Mouse (Mus musculus) retina, postnatal 1 day (tissue): ENCODE results near the gene Nfix.

Source experiments
- DNase-seq: peaks from one replicate; pipeline ENCODE4 v3.0.0-alpha.2; 2012

Nfix gene

DNA sequence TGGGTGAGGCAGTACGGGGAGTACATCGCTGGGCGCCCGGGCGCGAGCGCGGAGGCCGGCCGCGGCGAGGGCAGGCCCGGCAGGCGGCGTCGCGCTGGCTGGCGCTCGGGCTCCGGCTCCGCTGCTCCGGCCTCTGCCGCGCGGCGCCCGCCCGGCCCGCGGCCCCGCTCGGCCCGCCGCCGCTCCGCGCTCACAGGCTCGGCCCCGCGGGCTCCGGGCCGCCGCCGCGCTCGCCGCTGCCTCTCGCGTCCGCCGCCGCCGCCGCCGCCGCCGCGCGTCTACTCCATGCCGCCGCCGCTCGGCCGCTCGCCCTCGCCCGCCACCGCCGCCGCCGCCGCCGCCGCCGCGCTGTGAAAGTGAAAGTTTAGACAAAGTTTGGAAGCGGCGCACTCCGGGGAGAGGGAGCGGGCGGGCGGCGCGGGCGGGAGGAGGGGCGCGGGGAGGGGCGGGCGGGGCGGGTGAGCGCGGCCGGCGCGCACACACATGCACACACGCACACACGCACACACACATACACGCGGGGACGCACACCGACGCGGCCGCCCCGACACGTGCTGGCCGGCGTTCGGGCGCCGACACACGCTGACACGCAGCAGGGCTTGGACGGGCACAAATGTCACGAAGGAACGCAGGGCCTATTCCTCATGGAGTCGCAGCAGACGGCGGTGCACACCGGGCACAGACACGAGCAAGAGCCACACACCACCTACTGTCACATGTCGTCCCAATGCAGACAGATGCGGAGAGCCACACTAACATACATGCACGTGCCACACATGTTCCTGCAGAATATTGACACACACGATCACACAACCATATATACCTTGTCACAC lies at the start of gene Nfix:
TSS of gene Nfix (minus strand) at position 346 of the 833 bp plus-strand sequence.
- peak; percentile 81 for DNase-seq

GRCm38 (mm10) chr8:84847684-84848435 lies 47.7 kb upstream of the Nfix start:
- no peak for DNase-seq

- DNase-seq, result peak; percentile 100
These were observed 46.8 kb upstream of the Nfix start, which contains the start of gene Calr for GRCm38 (mm10) chr8:84846722-84847572. TSS of gene Calr (minus strand) at chr8:84846934.

DNA sequence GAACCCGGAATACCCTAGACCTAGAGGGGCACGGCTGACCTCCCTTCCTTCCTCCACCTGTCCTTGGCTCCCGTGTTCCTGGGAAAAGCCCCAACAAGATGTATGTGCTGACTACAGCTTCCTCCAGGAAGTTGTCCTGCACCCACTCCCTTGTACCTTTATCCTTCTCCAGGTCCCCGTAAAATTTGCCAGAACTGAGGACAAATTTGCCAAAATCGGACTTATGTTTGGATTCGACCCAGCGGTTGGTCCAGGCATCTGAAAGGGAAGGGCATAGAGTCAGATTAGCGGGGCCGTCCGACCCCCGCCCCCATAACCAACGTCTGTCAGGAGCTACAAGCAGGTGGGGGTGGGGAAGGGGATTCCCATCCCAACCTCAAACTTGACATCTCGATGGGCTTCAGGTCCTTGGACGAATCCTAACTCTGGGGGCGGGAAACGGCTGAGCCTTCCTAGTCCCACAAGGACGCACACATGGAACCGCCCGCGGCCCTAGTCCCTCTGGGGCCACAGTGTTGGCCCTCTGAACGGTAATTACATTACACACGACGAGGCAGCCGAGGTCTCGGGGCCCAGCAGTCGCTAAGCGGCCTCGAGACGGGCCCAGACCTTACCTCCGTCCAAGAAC lies 46.1 kb upstream of the Nfix start:
- DNase-seq, result no peak

GRCm38 (mm10) chr8:84845355-84846093 lies 45.4 kb upstream of the Nfix start:
- DNase-seq, result peak; percentile 61

DNA sequence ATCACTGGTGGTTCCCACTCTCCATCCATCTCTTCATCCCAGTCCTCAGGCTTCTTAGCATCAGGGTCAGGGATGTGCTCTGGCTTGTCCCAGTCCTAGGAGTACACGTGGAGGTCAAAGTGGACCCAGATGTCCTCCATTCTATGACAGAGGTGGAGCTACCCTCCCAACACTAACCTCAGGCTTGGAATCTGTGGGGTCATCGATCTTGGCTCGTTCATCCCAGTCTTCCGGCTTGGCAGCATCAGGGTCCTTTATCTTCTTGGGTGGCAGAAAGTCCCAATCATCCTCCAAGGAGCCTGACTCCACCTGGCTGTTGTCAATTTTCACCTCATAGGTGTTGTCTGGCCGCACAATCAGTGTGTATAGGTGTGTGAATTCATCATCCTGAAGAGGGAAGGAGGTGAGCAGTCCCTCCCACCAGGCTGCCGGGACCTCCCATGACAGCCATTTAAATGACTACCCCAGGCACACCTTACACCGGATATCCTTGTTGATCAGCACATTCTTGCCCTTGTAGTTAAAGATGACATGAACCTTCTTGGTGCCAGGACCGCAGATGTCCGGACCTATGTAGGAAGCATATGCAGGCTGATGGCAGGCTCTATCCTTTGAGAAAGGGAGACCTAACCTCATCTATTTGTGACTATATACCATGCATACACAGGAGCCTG lies 44.4 kb upstream of the Nfix start:
- no peak for DNase-seq

- no peak for DNase-seq
These were observed 41.4 kb upstream of the Nfix start for GRCm38 (mm10) chr8:84841514-84841913.

DNA sequence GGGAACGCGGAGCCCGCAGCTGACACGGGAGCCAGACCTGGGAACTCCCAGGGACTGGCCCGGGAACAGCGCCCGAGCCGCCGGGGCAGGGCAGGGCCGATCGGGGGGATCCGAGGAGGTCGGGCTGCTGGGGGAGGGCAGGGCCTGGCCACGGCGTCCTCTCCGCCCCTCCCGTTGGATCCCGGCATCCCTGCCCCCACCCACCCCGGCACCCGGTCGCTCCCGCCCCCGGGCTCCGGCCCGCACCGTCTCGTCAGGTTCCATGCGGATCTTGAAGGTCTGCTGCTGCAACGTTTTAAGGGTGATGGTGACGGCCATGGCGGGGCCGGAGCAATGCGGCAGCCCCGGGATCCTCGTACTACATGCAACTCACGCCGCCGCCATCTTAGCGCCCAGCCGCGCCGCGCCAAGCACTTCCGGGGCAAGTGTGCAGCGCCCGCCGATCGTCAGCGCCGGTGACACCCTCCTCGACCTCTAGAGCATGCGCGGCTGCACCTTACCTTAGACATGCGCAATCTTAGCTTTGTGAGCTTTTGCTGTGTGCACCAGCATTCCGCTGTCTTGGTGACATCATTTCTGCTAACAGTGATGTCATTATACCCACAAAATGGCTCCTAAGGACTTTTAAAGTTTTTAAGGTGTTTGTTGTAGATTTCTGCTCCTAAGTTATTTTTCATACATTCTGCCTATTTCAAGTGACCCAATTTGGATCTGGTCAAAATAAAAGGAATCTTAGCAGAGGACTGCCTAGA lies 40.3 kb upstream of the Nfix start, which contains the start of gene Rad23a:
TSS of gene Rad23a (minus strand) at position 418 of the 752 bp plus-strand sequence.
- peak; percentile 97 for DNase-seq

GRCm38 (mm10) chr8:84839875-84840247 lies 39.7 kb upstream of the Nfix start:
- DNase-seq, result no peak

DNA sequence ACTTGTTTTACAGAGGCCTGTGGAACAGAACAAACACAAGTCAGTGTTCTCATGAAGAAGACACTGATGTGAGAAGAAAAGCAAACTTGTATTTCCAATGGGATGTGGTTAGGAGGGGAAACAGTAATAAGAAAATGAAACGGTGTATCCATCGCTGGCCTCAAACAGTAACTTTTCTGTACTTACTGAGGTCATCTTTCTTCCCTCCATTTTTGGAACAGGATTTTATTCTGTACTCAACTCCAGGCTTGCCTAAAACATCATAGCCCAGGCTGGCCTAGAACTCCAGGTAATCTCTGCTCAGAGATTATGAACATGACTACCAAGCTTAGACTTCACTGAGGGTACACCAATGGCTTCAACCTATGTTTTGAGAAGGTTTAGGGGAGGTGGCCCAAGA lies 39.3 kb upstream of the Nfix start:
- no peak for DNase-seq

GRCm38 (mm10) chr8:84838513-84838912 lies 38.4 kb upstream of the Nfix start:
- no peak for DNase-seq

DNA sequence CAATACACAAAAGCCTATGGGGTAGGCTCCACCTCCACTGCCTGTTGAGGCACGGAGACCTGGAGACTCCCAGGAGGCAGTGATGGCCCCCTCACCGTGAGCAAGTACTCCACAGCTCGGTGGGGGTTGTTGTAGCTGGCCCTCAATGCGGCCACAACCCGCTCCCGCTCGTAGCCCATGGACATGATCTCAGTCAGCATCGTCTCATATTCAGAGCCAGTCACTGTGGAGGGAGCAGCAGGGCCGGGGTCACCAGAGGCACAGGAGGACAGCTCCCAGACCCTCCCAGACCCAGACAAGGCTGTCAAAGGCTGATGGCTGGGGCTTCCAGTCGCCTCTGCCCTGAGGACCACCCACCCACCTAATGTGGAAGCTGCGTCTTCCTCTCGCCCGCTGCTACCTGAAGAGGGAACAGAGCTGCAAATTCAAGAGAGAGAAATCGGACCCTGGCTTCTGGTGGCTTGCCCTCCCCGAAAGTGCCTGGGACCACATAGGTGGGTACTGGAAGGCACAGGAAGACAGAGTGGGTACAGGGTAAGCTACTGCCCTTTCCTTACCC lies 37.8 kb upstream of the Nfix start:
- DNase-seq, result no peak

- DNase-seq, result no peak
These were observed 37.2 kb upstream of the Nfix start for GRCm38 (mm10) chr8:84837149-84837911.

GRCm38 (mm10) chr8:84834866-84835855 lies 35.0 kb upstream of the Nfix start:
- DNase-seq, result peak; percentile 86

GRCm38 (mm10) chr8:84834002-84834865 lies 34.1 kb upstream of the Nfix start:
- peak; percentile 83 for DNase-seq

GRCm38 (mm10) chr8:84832759-84833742 lies 32.9 kb upstream of the Nfix start:
- no peak for DNase-seq
